Mouse (Mus musculus) gastrocnemius, postnatal 10 days (tissue): ENCODE data around the gene Apopt1. TPM values are rescaled to one million over a fixed set of nuclear protein-coding genes. Genes with fewer than 3 reads are reported as not detected.
A peak's percentile ranks its signal among the peaks of the same experiment; 100 is the strongest.

ENCODE experiments used
- DNase-seq: peaks from one replicate; pipeline ENCODE4 v3.0.0; 2021; ENCODE audit warnings: mixed read lengths
- total RNA-seq, 2 experiments: library from RNA; stranded (reverse); gene quantifications; 2 replicates each; pipeline ENCODE4 v1.2.3; 2021

Apopt1 gene
- total RNA-seq, 2 experiments from 2014 or later: 34.7 to 39.5 TPM

DNA sequence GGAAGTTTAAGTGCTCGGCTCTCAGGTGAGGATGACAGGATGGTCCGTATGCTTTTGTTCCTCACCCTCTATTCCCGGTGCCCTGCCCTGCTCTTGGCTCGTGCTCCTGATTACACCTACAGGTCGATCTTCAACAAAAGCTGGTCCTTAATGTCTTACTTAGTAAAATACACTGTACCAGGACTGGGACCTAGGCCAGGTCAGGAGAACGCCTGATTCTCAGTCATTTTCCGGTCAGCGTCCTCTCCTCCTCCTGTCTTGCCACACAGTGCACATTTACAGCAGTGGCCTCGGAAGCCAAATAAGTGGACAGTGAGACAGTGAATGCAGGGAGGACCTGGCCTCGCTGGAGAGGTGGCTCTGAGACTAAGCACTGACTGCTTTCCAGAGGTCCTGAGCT, 57.6 kb downstream of the Apopt1 start:
- DNase-seq: no peak

- no peak for DNase-seq
Observed at GRCm38 (mm10) chr12:111774156-111774555, 61.1 kb downstream of the Apopt1 start.

DNA sequence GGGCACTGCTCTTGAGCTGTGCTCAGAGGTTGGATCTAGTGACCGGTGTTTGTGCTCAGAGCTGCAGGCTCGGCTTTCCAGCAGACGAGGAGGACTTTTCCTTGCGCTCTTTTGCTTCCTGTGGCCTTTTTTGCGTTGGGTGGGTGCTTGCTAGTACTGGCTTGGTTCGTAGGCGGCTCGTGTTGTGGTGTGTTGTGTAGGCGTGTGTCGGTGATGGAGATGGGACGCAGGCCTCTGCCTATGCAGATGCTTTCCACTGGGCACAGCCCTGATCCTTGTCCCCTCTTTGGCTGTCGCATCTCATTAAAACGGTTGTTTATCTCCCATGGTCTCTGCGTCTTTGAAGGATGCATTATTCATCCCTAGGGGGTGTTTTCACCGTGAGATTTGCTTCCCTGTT, 61.8 kb downstream of the Apopt1 start:
- DNase-seq: no peak

GRCm38 (mm10) chr12:111777919-111778318, 64.9 kb downstream of the Apopt1 start:
- DNase-seq: no peak

GRCm38 (mm10) chr12:111779544-111779943, 66.5 kb downstream of the Apopt1 start:
- DNase-seq: no peak

GRCm38 (mm10) chr12:111785174-111785573, 72.1 kb downstream of the Apopt1 start:
- DNase-seq: no peak

DNA sequence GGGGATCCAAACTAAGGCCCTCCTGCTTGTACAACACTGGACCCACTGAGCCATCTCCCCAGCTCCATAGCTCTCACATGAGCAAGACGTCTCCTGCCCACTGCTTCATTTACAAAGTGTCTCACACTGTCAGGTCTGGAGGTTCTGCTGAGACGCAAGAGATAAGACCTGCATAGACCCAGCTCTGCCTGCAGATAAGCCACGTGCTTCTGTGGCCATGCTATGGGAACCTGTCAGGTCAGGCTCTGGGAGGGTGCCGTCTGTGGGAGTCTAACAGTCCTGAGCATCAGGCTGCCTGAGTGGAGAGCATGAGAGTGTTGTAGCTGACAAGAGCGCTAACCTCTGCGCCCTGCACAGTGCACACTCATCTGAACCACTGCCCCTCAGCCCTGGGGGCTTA, 74.0 kb downstream of the Apopt1 start:
- no peak for DNase-seq

DNA sequence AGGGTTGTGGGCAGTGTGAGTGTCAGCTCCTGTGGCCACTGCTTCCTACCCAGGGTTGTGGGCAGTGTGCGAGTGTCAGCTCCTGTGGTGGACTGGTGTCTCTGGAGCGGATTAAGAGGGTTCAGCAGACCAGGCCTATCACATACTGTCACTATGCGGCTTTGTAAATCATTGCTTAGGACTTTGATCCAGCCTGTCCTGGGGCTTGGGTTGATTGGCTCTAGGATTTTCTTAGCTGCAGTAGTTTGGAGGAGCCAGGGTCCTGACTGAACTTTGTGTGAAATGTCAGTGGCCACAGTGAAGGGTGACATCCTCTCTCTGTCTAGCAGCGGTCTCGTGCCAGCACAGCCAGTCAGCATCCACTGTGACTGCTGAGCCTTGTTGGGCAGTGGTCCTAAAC, 77.0 kb downstream of the Apopt1 start:
- DNase-seq: no peak

DNA sequence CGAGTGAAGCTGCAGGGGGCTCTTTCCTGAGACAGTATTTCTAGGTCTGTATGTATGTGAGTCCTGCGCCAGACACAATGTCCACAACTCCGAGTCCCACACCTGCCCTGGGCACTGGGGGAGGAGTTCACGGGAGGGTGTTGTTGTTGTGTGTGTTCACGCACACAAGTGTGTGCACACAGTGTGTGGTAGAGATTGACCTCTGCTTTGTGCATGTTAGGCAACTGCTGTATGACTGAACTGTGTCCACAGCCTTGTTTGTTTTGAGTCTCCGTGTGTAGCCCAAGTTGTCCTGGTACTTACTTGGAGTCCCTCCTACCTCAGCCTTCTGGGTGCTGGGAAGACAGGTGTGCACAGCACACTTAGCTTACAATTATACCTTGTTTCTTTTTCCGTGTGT, 77.6 kb downstream of the Apopt1 start:
- no peak for DNase-seq

DNA sequence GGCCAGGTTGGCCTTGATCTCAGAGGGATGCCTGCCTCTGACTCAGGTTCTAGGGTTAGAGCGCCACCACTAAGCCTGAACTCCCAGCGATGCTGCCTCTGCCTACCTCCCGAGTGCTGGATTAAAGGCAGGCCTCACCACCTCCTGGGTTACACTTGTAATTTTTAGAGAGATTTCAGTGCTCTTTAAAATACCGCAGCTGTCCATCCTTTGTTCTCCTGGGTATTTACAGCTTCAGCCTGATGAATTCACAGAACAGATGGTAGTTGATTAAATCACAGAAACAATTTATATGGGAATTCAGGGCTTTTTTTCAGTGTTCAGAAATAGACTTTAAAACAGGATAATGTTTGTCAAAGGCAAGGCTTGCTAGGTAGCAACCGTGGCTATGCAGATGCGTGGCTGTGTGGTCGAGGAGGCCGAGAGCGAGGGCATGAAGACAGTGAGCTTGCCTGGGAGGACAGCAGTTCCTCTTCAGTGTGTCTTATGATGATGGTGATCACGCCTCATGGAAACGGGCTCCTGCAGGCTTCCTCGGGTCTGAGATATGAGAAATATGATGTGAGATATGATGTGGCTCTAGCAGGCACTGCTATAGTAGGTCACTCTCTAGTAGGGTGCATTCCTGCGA, 78.5 kb downstream of the Apopt1 start:
- DNase-seq: no peak

DNA sequence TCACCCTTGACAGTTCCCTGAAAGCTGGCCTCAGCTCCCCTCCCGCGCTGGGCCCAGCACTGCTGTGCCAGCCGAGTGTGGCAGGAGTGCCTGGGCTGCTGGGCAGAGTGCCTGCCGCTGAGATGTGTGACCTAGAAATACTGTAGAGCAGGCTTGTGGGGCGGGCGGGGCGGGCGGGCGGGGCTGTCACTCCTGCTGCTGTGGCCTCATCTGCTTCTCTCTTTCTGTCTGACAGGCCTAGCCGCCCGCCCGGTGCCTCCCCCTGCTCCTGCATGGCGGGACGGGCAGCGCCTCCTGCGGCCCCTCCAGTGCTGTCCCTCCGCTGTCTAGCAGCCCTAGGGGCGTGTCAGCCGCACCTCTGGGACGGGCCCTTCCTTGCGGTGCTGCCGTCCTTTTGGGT, 81.0 kb downstream of the Apopt1 start:
- peak; percentile 76 for DNase-seq

DNA sequence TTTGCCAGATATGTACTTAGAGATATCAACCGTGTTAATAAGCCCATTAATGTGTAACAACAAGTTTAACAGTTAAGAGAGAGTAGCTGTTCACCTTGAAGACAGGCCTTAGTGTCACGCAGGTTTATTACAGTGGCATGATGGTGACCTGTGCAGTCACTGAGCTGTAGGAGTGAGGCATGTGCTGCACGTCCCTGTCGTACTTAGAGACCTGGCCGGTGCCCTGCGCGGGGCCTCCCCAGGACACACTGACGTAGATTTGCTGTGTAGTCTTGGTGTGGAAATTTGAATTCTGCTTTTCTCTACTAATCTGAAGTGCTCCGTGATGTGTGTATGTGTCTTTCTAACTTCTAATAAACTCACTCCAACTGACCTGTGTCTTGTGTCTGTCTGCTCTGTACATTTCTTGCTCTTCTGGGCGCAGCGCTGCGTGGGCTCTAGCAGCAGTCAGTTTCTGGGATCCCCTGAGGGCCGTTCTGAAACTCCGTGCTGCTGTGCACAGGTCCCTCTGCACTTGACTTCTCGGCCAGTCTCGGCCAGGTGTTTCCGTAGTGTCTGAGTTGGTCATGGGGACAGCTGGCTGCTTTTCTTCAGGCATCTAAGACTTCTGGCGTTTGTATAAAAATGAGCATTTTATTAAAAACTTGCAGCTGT, 81.6 kb downstream of the Apopt1 start:
- DNase-seq: no peak

GRCm38 (mm10) chr12:111795180-111795895, 82.3 kb downstream of the Apopt1 start:
- DNase-seq: no peak

- no peak for DNase-seq
Observed at GRCm38 (mm10) chr12:111797251-111797650, 84.2 kb downstream of the Apopt1 start.

DNA sequence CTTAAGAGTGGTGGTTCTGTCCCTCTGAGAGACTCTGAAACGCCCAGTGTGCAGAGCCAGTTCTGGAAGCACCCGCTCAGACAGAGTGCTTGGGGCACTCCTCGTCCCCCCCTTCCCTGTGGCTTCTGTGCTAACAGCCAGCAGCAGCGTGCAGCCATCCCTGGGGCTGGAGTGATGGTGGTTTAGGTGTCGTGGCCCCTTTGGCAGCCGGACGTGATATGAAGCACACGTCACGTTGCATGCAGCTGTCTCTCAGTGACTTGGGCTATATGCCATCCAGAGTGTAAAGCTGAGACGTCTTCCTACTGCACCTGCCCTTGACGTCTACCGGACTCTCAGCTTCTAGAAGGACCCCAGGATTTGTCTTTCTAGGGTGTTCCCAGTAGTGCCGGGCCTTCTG, 85.4 kb downstream of the Apopt1 start:
- DNase-seq: no peak

DNA sequence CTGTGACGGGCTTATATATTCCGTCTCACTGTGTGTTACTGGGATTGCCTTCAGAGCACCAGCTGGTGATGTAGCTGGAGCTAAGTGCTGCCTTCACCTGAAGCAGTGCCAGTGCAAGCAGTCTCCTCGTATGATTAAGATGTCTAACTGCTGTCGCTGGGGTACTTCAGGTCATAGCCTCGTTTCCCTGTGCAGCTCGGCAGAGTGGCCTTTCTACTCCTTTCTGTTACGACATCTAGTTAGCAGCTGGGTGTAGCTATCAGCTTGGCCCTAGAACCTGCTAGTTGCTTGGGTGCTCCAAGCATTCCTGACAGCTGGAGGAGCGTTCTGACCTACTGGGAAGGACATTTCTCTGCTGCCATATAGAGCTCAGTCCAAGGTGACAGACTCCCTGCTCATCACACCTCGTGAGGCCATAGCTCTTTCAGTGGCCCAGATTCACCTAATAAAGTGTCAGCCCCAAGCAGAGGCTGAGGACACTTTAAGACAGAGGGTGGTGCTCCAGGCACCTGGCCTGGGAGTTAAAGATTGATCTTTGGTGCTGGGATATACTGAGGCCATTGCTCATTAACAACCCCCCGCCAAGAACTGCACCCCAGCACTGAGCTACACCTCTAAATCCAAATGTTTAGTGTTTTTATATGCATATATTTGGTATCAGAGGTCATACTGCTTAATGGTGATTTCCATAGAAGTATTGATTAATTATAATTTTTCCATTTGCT, 87.6 kb downstream of the Apopt1 start:
- no peak for DNase-seq

DNA sequence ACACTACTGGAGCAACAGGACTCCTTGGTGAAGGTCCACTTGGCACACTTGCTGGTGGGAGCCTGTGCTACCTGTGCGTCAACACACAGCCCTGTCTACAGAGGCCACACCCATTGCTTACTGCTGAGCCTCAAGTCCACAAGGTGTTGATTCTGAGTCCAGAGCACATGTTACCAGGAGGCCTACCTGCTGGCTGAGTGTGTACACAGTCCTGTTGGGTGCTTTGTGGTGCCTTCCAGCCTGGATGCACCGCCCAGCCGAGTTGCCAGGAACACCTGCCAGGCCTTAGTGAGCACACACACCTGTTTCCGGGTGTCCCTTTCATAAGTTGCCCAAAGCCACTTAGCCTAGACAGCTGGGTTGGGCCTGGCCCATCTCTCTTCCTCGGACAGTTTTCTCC, 90.5 kb downstream of the Apopt1 start:
- DNase-seq: no peak

Other genes with a start within 250 kb of the Apopt1 start
- 1 to 10 TPM; 4.7 to 6.5 TPM for gene Gm266, start 227.4 kb upstream of the Apopt1 start, total RNA-seq
- gene Eif5, start 175.2 kb upstream of the Apopt1 start, total RNA-seq: 100 to 1,000 TPM; 140 to 154 TPM
- gene Mark3, start 138.7 kb upstream of the Apopt1 start, total RNA-seq: 10 to 100 TPM; 50.2 to 62.4 TPM
- 10 to 100 TPM; 37.7 to 68.3 TPM for gene Ckb, start 40.9 kb upstream of the Apopt1 start, total RNA-seq
- gene Trmt61a, start 35.2 kb upstream of the Apopt1 start, total RNA-seq: 1 to 10 TPM; 3.8 to 5.4 TPM
- gene Bag5, start within 50 bp of the Apopt1 start, total RNA-seq: 10 to 100 TPM; 17.5 to 21.1 TPM
- gene Klc1, start 45.6 kb downstream of the Apopt1 start, total RNA-seq: 10 to 100 TPM; 81.0 to 96.2 TPM
- 1 to 10 TPM; 1.6 to 2.0 TPM for gene Xrcc3, start 100.6 kb downstream of the Apopt1 start, total RNA-seq
- gene Zfyve21, start 100.9 kb downstream of the Apopt1 start, total RNA-seq: 10 to 100 TPM; 19.6 to 21.9 TPM
- 10 to 100 TPM in 1 of 2 experiments, 1 to 10 TPM in 1; 9.5 to 13.4 TPM for gene Ppp1r13b, start 194.8 kb downstream of the Apopt1 start, total RNA-seq